Mouse (Mus musculus): ENCODE data around the gene N4bp2.

DNA sequence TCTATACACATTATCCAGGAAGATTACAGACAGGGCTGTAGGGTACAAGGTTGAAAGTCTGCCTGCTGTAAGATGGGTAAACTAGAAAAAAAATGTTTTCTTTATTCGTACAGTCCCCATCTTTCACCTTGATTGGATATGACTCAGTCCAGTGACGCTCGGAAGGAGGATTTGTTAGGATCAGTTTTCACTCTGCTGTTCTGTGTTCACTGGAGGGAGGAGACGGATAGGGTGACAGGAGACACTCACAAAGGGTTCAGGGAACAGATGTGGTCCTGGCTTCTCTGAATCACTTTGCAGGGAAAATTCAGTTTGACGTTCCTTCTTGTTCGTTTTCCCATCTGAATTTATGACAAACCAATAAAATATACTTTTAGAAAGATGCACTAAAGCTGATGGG lies 74.7 kb downstream of the N4bp2 start:
- TF ChIP-seq MAX (IDR thresholded peaks at IDR 0.05; ENCODE audit: low read length) (no peak), USF1 (IDR thresholded peaks at IDR 0.05; ENCODE audit: low read depth, low read length) (no peak), CHD1 (IDR thresholded peaks at IDR 0.05; ENCODE audit: low read depth, low read length) (no peak), CTCF (IDR thresholded peaks at IDR 0.05 in 2 of 3, conservative IDR thresholded peaks at IDR 0.05 in 1 of 3; ENCODE audit: control insufficient read depth in 1 of 3, insufficient read depth in 1 of 3, low read depth in 2 of 3, low read length in 3 of 3, poor library complexity in 1 of 3, severe bottlenecking in 1 of 3) (no peak), POLR2A (IDR thresholded peaks at IDR 0.05; ENCODE audit: control insufficient read depth in 1 of 2, insufficient read depth in 1 of 2, low read depth in 1 of 2, low read length in 2 of 2, poor library complexity in 1 of 2) (no peak), MEF2A (IDR thresholded peaks at IDR 0.05; ENCODE audit: extremely low read depth, insufficient replicate concordance, low read depth, low read length, poor library complexity, severe bottlenecking) (no peak), CHD2 (IDR thresholded peaks at IDR 0.05; ENCODE audit: low read length) (no peak), ZMIZ1 (IDR thresholded peaks at IDR 0.05; ENCODE audit: low read depth, low read length) (no peak), GABPA (IDR thresholded peaks at IDR 0.05; ENCODE audit: low read depth, low read length) (no peak), SIN3A (IDR thresholded peaks at IDR 0.05; ENCODE audit: low read length) (no peak), KAT2A (conservative IDR thresholded peaks at IDR 0.05; ENCODE audit: low read depth, low read length) (no peak), TBP (IDR thresholded peaks at IDR 0.05; ENCODE audit: low read depth, low read length) (no peak), ZNF384 (IDR thresholded peaks at IDR 0.05; ENCODE audit: low read depth, low read length) (no peak), MXI1 (IDR thresholded peaks at IDR 0.05; ENCODE audit: low read depth, low read length) (no peak)

Data from MEL (cell line).